Mouse (Mus musculus) spleen, adult 2 months (tissue): ENCODE data around the gene Flii. TPM values are rescaled to one million over a fixed set of nuclear protein-coding genes. Genes with fewer than 3 reads are reported as not detected.

Source experiments
- DNase-seq, 2 experiments: peaks; one replicate each; pipeline versions ENCODE4 v3.0.0 to v3.0.0-alpha.2; 2012 to 2021; ENCODE audit warnings: low spot score in 2 of 2, low read depth in 1 of 2
- H3K27ac ChIP-seq: fragments of 200-500 bp; 2 replicates; pipeline ENCODE4 v1.5.1; 2012; ENCODE audit warnings: low read length, inconsistent platforms; ENCODE audit not compliant: insufficient read depth
- H3K27me3 ChIP-seq: fragments of 200-500 bp; 2 replicates; pipeline ENCODE4 v1.6.1; 2012; ENCODE audit warnings: mild to moderate bottlenecking, moderate library complexity, low read length, inconsistent platforms; ENCODE audit not compliant: control insufficient read depth, insufficient read depth
- H3K36me3 ChIP-seq: fragments of 200-500 bp; 2 replicates; pipeline ENCODE4 v1.6.1; 2012; ENCODE audit warnings: mild to moderate bottlenecking, low read length, inconsistent platforms; ENCODE audit not compliant: control insufficient read depth, insufficient read depth
- H3K4me1 ChIP-seq: fragments of 200-500 bp; 2 replicates; pipeline ENCODE4 v1.6.1; 2011; ENCODE audit warnings: inconsistent platforms; ENCODE audit not compliant: control insufficient read depth, insufficient read depth, insufficient read length
- H3K4me3 ChIP-seq: fragments of 200-500 bp; 2 replicates; pipeline ENCODE4 v1.5.1; 2011; ENCODE audit warnings: mild to moderate bottlenecking, inconsistent platforms; ENCODE audit not compliant: insufficient read depth, insufficient read length; ENCODE audit errors: extremely low read depth
- CTCF ChIP-seq: fragments of 200-500 bp; IDR thresholded peaks from 2 replicates; pipeline ENCODE4 v1.5.1; 2011; ENCODE audit warnings: mild to moderate bottlenecking, inconsistent platforms; ENCODE audit not compliant: insufficient read depth, insufficient read length, insufficient replicate concordance; ENCODE audit errors: extremely low read depth
- POLR2A ChIP-seq: fragments of 200-500 bp; IDR thresholded peaks from 2 replicates; pipeline ENCODE4 v1.6.1; 2011; ENCODE audit warnings: low read depth, low read length, inconsistent platforms
- WGBS: fragments of 180-500 bp; shearing (Covaris S2); methylation state at CpG from one replicate; pipeline ENCODE4 v1.1.7; 2018; 5-methylcytosine and 5-hydroxymethylcytosine counted together
- polyA plus RNA-seq: library from polyadenylated mRNA; depleted of rRNA; stranded (reverse); fragments of >200 nt; gene quantifications from 2 replicates; pipeline ENCODE4 v1.2.3, GENCODE M21; 2012

The Flii gene
- polyA plus RNA-seq, 1 experiment, result 164 TPM

DNA sequence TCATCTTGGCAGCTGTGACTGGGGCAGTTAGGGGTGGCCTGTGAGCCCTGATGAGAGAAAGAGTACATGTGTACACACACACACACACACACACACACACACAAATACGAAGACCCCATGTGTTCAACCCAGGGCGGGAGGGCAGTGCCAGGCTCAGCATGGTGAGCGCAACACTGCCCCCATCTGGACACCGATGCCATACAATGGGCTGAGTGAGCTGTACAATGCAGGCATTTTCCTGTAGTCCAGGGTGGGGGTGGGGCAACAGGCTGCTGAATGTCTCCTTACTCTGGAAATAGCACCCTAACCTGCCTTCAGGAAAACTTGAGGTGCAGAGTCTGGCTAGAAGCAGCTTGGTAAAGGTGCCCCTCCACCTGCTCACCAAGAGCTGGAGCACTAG lies 23.9 kb downstream of the Flii start:
- H3K4me3 ChIP-seq, result no peak overlapping the region

DNA sequence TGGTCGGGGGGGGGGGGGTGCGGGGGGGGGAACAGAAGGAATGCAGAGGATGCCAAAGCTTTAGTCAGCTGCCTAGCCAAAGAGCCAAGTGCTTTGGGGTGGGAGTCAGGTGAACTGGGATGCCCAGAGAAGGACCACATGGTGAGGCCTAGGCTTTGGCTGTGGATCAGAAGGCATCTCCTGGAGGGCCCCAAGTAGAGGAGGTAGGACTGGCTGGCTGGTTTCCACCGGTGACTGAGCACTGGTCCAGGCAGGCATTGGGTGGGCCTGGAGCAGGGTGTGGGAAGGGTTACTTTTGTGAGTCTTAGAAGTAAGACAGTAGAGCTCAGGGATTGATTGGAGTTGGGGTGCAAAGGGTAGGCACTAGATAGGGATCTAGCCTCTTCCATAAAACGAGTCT lies 25.5 kb downstream of the Flii start:
- Histone ChIP-seq H3K4me3 (no peak overlapping the region), H3K27me3 (no peaks in the 10 kb centered on the region), H3K27ac (no peak overlapping the region), H3K36me3 (peaks cover 8% of the 10 kb centered on the region; the same call in 1 of the 2 replicates), H3K4me1 (peaks cover 6% of the 10 kb centered on the region; the same call in 1 of the 2 replicates)
- WGBS, result 78% methylated on average over 4 of the region's 4 CpGs
- DNase-seq, result no peak
- no peak for TF ChIP-seq POLR2A
- TF ChIP-seq CTCF, result no peak

More for the DNA sequence above, 23.9 kb downstream of the Flii start:
- TF ChIP-seq CTCF (peak; percentile 69; the same call in 1 of the 2 replicates), POLR2A (no peak)
- Histone ChIP-seq H3K4me1 (peaks cover 6% of the 10 kb centered on the region; the same call in 1 of the 2 replicates), H3K36me3 (peaks cover 18% of the 10 kb centered on the region), H3K27me3 (no peaks in the 10 kb centered on the region), H3K27ac (no peak overlapping the region)
- DNase-seq, result peak in 1 of 2 experiments; percentile 58
- 40% methylated on average over 4 of the region's 4 CpGs for WGBS

GRCm38 (mm10) chr11:60700320-60701185 lies 26.5 kb downstream of the Flii start:
- Histone ChIP-seq H3K27ac (no peak overlapping the region), H3K36me3 (0 out of 2 replicates have a peak, but pooled peaks cover 1% of the 10 kb centered on the region), H3K4me1 (peaks cover 6% of the 10 kb centered on the region; the same call in 1 of the 2 replicates), H3K27me3 (no peaks in the 10 kb centered on the region), H3K4me3 (peak overlapping the region; percentile 74)
- WGBS, result 51% methylated on average over 12 of the region's 12 CpGs
- DNase-seq, result no peak
- TF ChIP-seq POLR2A (no peak), CTCF (no peak)

GRCm38 (mm10) chr11:60699524-60700075 lies 27.5 kb downstream of the Flii start, which contains the start of gene Llgl1:
Llgl1 (plus strand) TSS chr11:60699723.
- peak; percentile 65 to 74 for DNase-seq
- H3K36me3 ChIP-seq, result no peaks in the 10 kb centered on the region
- under 1% methylated on average over 70 of the region's 73 CpGs for WGBS

DNA sequence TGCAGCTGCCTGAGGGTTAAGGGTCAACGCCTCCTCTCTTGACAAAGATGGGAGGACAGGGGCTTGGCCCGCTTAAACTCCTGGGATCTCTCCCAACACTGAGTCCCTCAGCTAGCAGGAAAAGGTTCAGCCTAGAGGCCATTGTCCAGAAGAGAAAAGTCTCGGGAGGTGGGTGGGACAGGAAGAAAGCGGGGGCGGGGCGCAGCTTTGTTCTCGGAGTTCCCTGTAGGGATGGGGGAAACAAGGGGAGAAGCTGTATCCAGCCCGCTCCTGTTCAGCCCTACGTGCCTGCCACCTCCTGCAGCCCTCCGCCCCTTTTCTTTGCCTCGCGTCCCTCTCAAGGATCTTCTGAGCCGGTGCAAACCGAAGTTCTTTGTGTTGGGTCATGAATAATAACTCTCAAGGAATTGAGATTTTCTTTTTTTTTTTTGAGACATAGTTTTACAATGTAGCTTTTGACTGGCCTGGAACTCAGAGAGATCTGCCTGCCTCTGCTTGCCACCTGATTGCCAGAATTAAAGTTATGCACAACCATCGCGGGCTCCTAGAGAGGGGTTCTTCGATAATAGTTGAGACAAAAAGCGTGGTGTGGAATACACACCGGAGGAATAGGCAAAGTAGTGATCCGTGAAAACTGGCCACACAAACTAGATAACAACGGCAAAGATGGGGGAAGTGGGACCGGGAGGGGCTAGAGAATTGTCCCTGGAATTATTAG lies 28.1 kb downstream of the Flii start:
- Histone ChIP-seq H3K27ac (peak overlapping the region; percentile 57), H3K4me3 (peak overlapping the region; percentile 74), H3K36me3 (no peaks in the 10 kb centered on the region), H3K27me3 (no peaks in the 10 kb centered on the region), H3K4me1 (peaks cover 6% of the 10 kb centered on the region; the same call in 1 of the 2 replicates)
- TF ChIP-seq POLR2A, result no peak
- no peak for TF ChIP-seq CTCF
- WGBS, result 8% methylated on average over 22 of the region's 22 CpGs
- no peak for DNase-seq

More at GRCm38 (mm10) chr11:60699524-60700075, 27.5 kb downstream of the Flii start, which contains the start of gene Llgl1:
- peak within 1 kb of the TSS; percentile 74 for H3K4me3 ChIP-seq
- peaks cover 6% of the 10 kb centered on the region; the same call in 1 of the 2 replicates for H3K4me1 ChIP-seq
- peak within 1 kb of the TSS; percentile 73 for H3K27ac ChIP-seq
- peak; percentile 34; the same call in 1 of the 2 replicates for TF ChIP-seq POLR2A
- no peak for TF ChIP-seq CTCF
- no peaks in the 10 kb centered on the region for H3K27me3 ChIP-seq

DNA sequence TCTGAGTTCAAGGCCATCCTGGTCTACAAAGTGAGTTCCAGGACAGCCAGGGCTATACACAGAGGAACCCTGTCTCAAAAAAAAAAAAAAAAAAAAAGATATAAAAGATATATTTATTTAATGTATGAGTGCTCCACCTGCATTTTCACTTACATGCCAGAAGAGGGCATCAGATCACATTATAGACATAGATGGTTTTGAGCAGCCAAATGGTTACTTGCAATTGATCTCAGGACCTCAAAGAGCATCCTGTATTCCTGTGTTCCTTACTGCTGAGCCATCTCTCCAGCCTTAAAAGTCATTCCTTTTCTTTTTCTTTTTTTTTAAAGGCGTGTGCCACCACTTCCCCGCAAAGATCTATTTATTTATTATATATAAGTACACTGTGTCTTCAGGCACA lies 29.5 kb downstream of the Flii start:
- H3K27ac ChIP-seq, result no peak overlapping the region
- H3K4me3 ChIP-seq, result no peak overlapping the region
- DNase-seq, result peak in 1 of 2 experiments; percentile 28
- no peaks in the 10 kb centered on the region for H3K27me3 ChIP-seq
- no peaks in the 10 kb centered on the region for H3K36me3 ChIP-seq
- no peak for TF ChIP-seq CTCF
- no peak for TF ChIP-seq POLR2A
- peaks cover 3% of the 10 kb centered on the region; the same call in 1 of the 2 replicates for H3K4me1 ChIP-seq
- WGBS, result 49% methylated on average over 2 of the region's 2 CpGs
